Mouse (Mus musculus) liver, adult 2 months (tissue): Measurements from ENCODE around the gene Nfatc2.

Experiments used
- CTCF ChIP-seq: fragments of 200-500 bp; IDR thresholded peaks from 2 replicates; pipeline ENCODE4 v1.5.1; 2011; ENCODE audit warnings: low read depth, low read length, control low read depth
- POLR2A ChIP-seq: fragments of 200-500 bp; IDR thresholded peaks from 2 replicates; pipeline ENCODE4 v1.6.1; 2011; ENCODE audit warnings: low read length, control low read depth; ENCODE audit not compliant: insufficient read depth; ENCODE audit errors: extremely low read depth

GRCm38 (mm10) chr2:168520771-168521170 is 80.7 kb downstream of the Nfatc2 start:
- TF ChIP-seq CTCF: no peak
- no peak for TF ChIP-seq POLR2A
